Comparison of ENCODE assay signal across 8 mouse cellular contexts in the genomic region with DNA sequence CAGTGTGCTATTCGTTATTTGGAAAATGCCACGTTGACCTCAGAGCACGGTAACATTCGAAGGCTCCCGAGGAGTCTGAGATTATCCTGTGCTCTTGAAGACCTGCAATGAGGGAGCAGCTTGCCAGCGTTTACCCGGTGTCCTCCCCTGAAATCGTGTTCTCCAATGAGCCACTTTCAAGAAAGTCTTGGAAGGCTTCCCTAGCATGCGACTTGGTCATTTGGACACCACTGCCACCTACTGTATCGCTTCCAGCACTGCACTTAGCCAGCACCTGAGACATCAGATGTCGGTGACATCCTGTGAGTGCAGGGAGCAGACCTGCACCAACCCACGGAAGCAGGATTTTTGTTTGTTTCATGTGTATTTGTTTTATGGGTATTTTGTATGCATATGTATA. TPM values are rescaled to one million over a fixed set of nuclear protein-coding genes. Genes with fewer than 3 reads are reported as not detected.
DNase-seq lines count a peak whose midpoint lies in the region; ATAC-seq and TF ChIP-seq lines count a peak whose summit lies in the region.

No protein-coding gene starts in this region.

- H3K27me3 ChIP-seq in embryonic facial prominence, embryonic 10.5 days (replicated peaks; ENCODE audit: low read depth, poor library complexity, severe bottlenecking): peaks cover 12% of the 10 kb centered on the region; the same call in 1 of the 2 replicates
- no peaks in the 10 kb centered on the region for H3K27me3 ChIP-seq in heart, adult 2 months (ENCODE audit: control insufficient read depth, insufficient read depth, low read length)
- H3K27me3 ChIP-seq in midbrain, embryonic 14.5 days (ENCODE audit: control insufficient read depth, insufficient read depth, low read length): no peaks in the 10 kb centered on the region
- H3K27me3 ChIP-seq in stomach, postnatal 0 days (ENCODE audit: control insufficient read depth, insufficient read depth, low read length): no peaks in the 10 kb centered on the region

- DNase-seq in A20 (ENCODE audit: low read depth, low spot score): peak; percentile 62
- DNase-seq in adrenal gland, adult 8-10 months: peak; percentile 45
- DNase-seq in embryonic facial prominence, embryonic 10.5 days (ENCODE audit: low spot score): peak; percentile 73
- DNase-seq in heart, adult 2 months: peak; percentile 55 to 71
- DNase-seq in kidney, adult 18-20 months: peak; percentile 73
- peak; percentile 76 to 86 for DNase-seq in left cerebral cortex, postnatal 25 days (ENCODE audit: low spot score in 2 of 2)
- DNase-seq in midbrain, embryonic 14.5 days: peak; percentile 90
- peak; percentile 71 for DNase-seq in stomach, postnatal 0 days (ENCODE audit: low spot score)

- H3K27ac ChIP-seq in embryonic facial prominence, embryonic 10.5 days (replicated peaks): no peak overlapping the region
- H3K27ac ChIP-seq in heart, adult 2 months: no peak overlapping the region
- H3K27ac ChIP-seq in midbrain, embryonic 14.5 days (replicated peaks; ENCODE audit: low read depth, low read length): no peak overlapping the region
- no peak overlapping the region for H3K27ac ChIP-seq in stomach, postnatal 0 days (replicated peaks)

- H3K79me2 ChIP-seq in heart, adult 2 months (replicated peaks; ENCODE audit: control insufficient read depth, insufficient read depth, low read length): no peaks in the 10 kb centered on the region

- 0 out of 2 replicates have a peak overlapping the region, but pooled peaks have one; percentile 22 for H3K4me2 ChIP-seq in midbrain, embryonic 14.5 days (ENCODE audit: low read length)
- 0 out of 2 replicates have a peak overlapping the region, but pooled peaks have one; percentile 11 for H3K4me2 ChIP-seq in stomach, postnatal 0 days (replicated peaks; ENCODE audit: low read depth)

- intact Hi-C loops in heart, adult 2 months (cut with DNase I): loop anchor here (1.0 kb wide), 1 partner anchor 13 kb away; no protein-coding TSS in a partner anchor
- intact Hi-C loops in left cerebral cortex, postnatal 25 days (cut with DNase I): loop anchor here (5.0 kb wide), 2 partner anchors 214 to 279 kb away; a partner anchor contains a TSS

- peak; percentile 80; the same call in 1 of the 2 replicates for TF ChIP-seq EP300 in heart, adult 2 months (IDR thresholded peaks at IDR 0.05; ENCODE audit: insufficient read depth, low read depth, low read length)
- no peak for TF ChIP-seq EP300 in stomach, postnatal 0 days (optimal IDR thresholded peaks at IDR 0.05)

- no peak overlapping the region for H3K9ac ChIP-seq in heart, adult 2 months (ENCODE audit: low read depth, low read length)
- no peak overlapping the region for H3K9ac ChIP-seq in midbrain, embryonic 14.5 days (replicated peaks; ENCODE audit: low read length)
- no peak overlapping the region for H3K9ac ChIP-seq in stomach, postnatal 0 days (ENCODE audit: low read length)

- H3K4me1 ChIP-seq in embryonic facial prominence, embryonic 10.5 days: peaks cover 6% of the 10 kb centered on the region; the same call in 1 of the 2 replicates
- H3K4me1 ChIP-seq in heart, adult 2 months (ENCODE audit: control insufficient read depth, insufficient read depth, low read length): peaks cover 3% of the 10 kb centered on the region
- no peaks in the 10 kb centered on the region for H3K4me1 ChIP-seq in midbrain, embryonic 14.5 days (ENCODE audit: control insufficient read depth, insufficient read depth, low read length)
- no peaks in the 10 kb centered on the region for H3K4me1 ChIP-seq in stomach, postnatal 0 days (replicated peaks; ENCODE audit: control insufficient read depth, insufficient read depth)

- no peaks in the 10 kb centered on the region for H3K36me3 ChIP-seq in embryonic facial prominence, embryonic 10.5 days (replicated peaks)
- no peaks in the 10 kb centered on the region for H3K36me3 ChIP-seq in heart, adult 2 months (ENCODE audit: control insufficient read depth, insufficient read depth, low read length)
- no peaks in the 10 kb centered on the region for H3K36me3 ChIP-seq in midbrain, embryonic 14.5 days (ENCODE audit: control insufficient read depth, insufficient read depth, low read length)
- no peaks in the 10 kb centered on the region for H3K36me3 ChIP-seq in stomach, postnatal 0 days (ENCODE audit: control insufficient read depth, insufficient read depth, low read length)

- no peak for ATAC-seq in midbrain, embryonic 14.5 days (ENCODE audit: low FRiP score, low TSS enrichment)
- 0 out of 2 replicates have a peak, but pooled peaks have one; percentile 47 for ATAC-seq in stomach, postnatal 0 days (ENCODE audit: low FRiP score, low TSS enrichment)

- no peaks in the 10 kb centered on the region for H3K9me3 ChIP-seq in embryonic facial prominence, embryonic 10.5 days
- H3K9me3 ChIP-seq in midbrain, embryonic 14.5 days (ENCODE audit: control insufficient read depth, low read length): no peaks in the 10 kb centered on the region
- H3K9me3 ChIP-seq in stomach, postnatal 0 days (ENCODE audit: control insufficient read depth, low read length): no peaks in the 10 kb centered on the region

- peak; percentile 98 for TF ChIP-seq CTCF in heart, adult 2 months (IDR thresholded peaks at IDR 0.05)
- peak; percentile 91 for TF ChIP-seq CTCF in stomach, postnatal 0 days (IDR thresholded peaks at IDR 0.05; ENCODE audit: low read depth)

- WGBS in embryonic facial prominence, embryonic 10.5 days: 10% methylated on average over 12 of the region's 12 CpGs
- 3% methylated on average over 12 of the region's 12 CpGs for WGBS in heart, adult 2 months
- WGBS in midbrain, embryonic 14.5 days: 9% methylated on average over 12 of the region's 12 CpGs
- WGBS in stomach, postnatal 0 days: 5% methylated on average over 12 of the region's 12 CpGs

- TF ChIP-seq POLR2A in heart, adult 2 months (IDR thresholded peaks at IDR 0.05; ENCODE audit: insufficient read depth, low read depth, low read length): no peak

- no peak overlapping the region for H3K4me3 ChIP-seq in embryonic facial prominence, embryonic 10.5 days
- 0 out of 2 replicates have a peak overlapping the region, but pooled peaks have one; percentile 9 for H3K4me3 ChIP-seq in heart, adult 2 months
- no peak overlapping the region for H3K4me3 ChIP-seq in midbrain, embryonic 14.5 days (replicated peaks; ENCODE audit: low read depth, low read length)
- no peak overlapping the region for H3K4me3 ChIP-seq in stomach, postnatal 0 days (ENCODE audit: low read depth, low read length)

RNA-seq across cellular contexts. Expression of a gene that starts 15.4 kb away (rescaled TPM):
- total RNA-seq in adrenal gland, adult 8-10 months (2022): 10 to 100 TPM in 2 of 4 experiments, 1 to 10 TPM in 1, under 1 TPM in 1; 0.22 to 19.3 (median 7.5) TPM
- polyA plus RNA-seq in embryonic facial prominence, embryonic 10.5 days (2016; fragmentation: Nextera tagmentation; extraction: Ambion mirVana): 2.7 TPM in 2 replicates
- total RNA-seq in heart, adult 2 months (2021): under 1 TPM; 0.55 to 0.61 TPM
- 4.4 and 11.1 TPM in 2 replicates for polyA plus RNA-seq in heart, adult 2 months (2012; rRNA removed)
- total RNA-seq in left cerebral cortex, postnatal 25 days (2021): 1 to 10 TPM; 4.2 to 4.4 TPM
- polyA plus RNA-seq in midbrain, embryonic 14.5 days (2014; fragmentation: Nextera tagmentation; extraction: Ambion mirVana): not detected in 2 replicates
- 6.0 and 6.9 TPM in 2 replicates for polyA plus RNA-seq in stomach, postnatal 0 days (2015; fragmentation: Nextera tagmentation; extraction: Ambion mirVana)

RNA-seq across cellular contexts. Expression of a gene that starts 55.0 kb away (rescaled TPM):
- total RNA-seq in adrenal gland, adult 8-10 months (2022): 10 to 100 TPM; 11.4 to 19.1 (median 14.7) TPM
- polyA plus RNA-seq in embryonic facial prominence, embryonic 10.5 days (2016; fragmentation: Nextera tagmentation; extraction: Ambion mirVana): 3.3 and 3.4 TPM in 2 replicates
- 10 to 100 TPM; 10.7 to 12.0 TPM for total RNA-seq in heart, adult 2 months (2021)
- polyA plus RNA-seq in heart, adult 2 months (2012; rRNA removed): 7.3 and 8.2 TPM in 2 replicates
- total RNA-seq in left cerebral cortex, postnatal 25 days (2021): 1 to 10 TPM; 4.6 to 4.8 TPM
- 6.2 and 7.2 TPM in 2 replicates for polyA plus RNA-seq in midbrain, embryonic 14.5 days (2014; fragmentation: Nextera tagmentation; extraction: Ambion mirVana)
- polyA plus RNA-seq in stomach, postnatal 0 days (2015; fragmentation: Nextera tagmentation; extraction: Ambion mirVana): 0.75 and 0.80 TPM in 2 replicates
